Mouse (Mus musculus) ovary, postnatal 14 days (tissue): ENCODE measurements around the gene Acsl5.
A peak's percentile ranks its signal among the peaks of the same experiment; 100 is the strongest.

Experiments
- DNase-seq: peaks from one replicate; pipeline ENCODE4 v3.0.0; 2022; ENCODE audit warnings: low spot score

Acsl5 gene

GRCm38 (mm10) chr19:55251383-55252124, at the start of gene Acsl5:
TSS of gene Acsl5 (plus strand) at chr19:55251938.
- no peak for DNase-seq

- DNase-seq, result peak; percentile 43
Observed at GRCm38 (mm10) chr19:55206482-55207138, 45.1 kb upstream of the Acsl5 start.

- DNase-seq, result no peak
Observed at GRCm38 (mm10) chr19:55207205-55207604, 44.5 kb upstream of the Acsl5 start.

GRCm38 (mm10) chr19:55207746-55208538, 43.8 kb upstream of the Acsl5 start:
- DNase-seq, result no peak

GRCm38 (mm10) chr19:55208654-55209053, 43.1 kb upstream of the Acsl5 start:
- no peak for DNase-seq

- DNase-seq, result no peak
Observed at GRCm38 (mm10) chr19:55209084-55209483, 42.7 kb upstream of the Acsl5 start.

- no peak for DNase-seq
Observed at GRCm38 (mm10) chr19:55211698-55212097, 40.0 kb upstream of the Acsl5 start.

DNA sequence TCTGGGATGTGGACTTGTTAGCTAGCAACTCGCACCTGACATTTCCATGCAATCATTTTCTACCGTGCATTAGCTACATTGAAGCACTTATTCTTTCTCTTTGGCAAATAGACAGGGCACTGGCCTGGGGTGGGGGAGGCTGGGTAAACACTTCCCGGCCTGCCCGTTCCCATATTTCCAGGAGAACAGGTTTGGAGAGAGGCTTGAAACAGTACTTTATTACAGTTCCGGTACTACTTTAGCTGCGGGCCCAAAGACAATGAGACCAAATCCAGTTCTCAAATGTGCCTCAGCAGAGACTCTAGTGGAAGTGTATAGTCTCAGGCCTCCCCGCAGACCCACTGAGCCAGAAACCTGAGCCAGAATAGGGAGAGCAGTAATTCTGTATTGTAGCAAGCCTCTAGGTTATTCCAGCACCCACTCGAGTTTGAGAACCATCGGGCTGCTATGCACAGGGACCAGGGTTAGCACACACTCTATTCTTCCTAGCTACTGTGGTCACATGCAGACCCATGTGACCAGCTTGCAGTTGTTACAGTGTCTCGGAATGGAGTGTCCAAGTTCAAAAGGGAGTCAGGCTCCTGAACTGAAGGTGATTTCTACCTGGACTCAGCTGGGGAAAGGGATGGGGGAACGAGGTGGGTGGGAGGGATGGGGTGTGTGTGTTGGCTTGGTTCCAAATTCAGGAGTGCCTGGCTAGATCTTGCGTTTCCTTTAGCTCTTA, 38.0 kb upstream of the Acsl5 start:
- no peak for DNase-seq

- no peak for DNase-seq
Observed at GRCm38 (mm10) chr19:55216876-55217275, 34.9 kb upstream of the Acsl5 start.

- peak; percentile 31 for DNase-seq
Observed at GRCm38 (mm10) chr19:55217365-55217764, 34.4 kb upstream of the Acsl5 start.

- peak; percentile 87 for DNase-seq
Observed at GRCm38 (mm10) chr19:55218192-55218739, 33.5 kb upstream of the Acsl5 start.

DNA sequence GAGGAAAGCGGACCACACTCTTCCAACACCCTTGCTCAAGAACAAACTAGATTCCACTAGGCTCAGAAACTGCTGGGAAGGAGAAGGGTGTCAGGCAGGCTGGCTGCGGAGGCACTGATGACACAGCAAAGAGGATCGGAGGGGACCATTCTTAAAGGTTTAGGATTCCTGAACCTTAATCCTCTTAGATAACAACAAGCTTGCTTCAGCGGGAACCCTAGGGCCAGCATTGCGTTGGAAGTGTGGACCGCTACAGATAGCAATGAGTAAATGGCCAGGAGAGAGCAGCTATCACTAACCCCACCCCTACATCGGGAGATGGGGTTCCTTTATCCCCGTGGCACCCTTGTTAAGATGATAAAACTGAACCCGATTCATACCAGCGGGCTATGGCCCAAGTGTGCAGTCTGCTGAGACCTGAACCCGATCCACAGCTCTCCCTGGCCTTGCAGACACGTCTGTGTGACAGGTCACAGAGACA, 33.0 kb upstream of the Acsl5 start:
- DNase-seq, result no peak

DNA sequence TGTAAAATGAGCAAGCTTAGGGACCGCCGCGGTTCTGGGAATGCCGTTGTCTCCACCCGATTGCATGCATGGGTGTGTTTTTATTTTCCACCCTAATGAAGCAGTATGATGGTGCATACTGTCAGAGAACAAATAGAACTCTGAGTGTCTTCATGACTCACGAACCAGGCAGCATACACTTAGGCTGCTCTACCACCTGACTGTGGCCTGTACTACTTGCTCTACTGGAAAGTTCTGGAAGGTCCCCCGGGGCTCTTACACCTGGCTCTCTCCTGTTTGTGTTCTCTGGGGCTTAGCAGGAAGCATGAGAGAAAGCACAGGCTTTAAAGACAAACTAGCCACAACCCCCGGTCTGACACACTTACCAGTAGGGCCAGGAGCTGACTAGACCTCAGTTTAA, 32.4 kb upstream of the Acsl5 start:
- no peak for DNase-seq

DNA sequence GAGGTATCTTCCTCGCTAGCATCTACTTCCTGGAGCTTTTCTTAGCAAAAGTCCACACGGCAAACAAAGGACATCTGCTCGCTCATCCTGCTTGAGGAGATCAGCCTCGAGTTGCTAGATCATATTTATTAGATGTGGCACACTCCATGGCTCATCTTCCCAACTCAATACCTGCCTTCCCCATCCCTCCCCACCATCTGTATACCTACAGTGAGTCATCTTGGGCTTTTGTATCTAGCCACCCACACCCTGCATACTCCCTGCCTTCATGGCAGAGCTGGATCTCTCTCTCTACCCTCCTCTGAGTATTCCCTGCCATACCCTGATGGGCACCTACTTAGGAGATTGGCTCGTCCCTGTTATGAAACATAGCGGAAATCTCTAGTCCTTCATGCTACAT, 30.5 kb upstream of the Acsl5 start:
- DNase-seq, result no peak

- no peak for DNase-seq
Observed at GRCm38 (mm10) chr19:55222268-55222667, 29.5 kb upstream of the Acsl5 start.

DNA sequence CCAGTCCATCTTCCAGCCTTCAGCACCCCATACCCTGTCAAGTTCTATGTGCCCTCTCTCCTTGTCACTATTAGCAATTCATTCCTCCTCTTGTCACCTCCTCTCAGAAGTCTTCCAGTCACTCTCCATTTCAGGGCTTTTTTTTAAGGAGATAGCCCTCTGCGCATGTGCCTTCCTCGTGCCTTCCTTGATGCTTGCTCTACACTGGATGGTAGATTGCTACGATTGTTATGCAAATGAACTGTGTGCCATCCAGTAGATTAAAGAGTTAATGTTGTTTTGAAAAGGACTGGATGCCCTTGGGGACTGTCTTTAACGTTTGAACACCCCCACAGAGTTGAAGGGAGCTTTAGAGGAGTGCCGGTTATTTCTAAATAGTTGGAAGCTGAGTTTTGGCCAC, 25.1 kb upstream of the Acsl5 start:
- no peak for DNase-seq

- no peak for DNase-seq
Observed at GRCm38 (mm10) chr19:55227135-55227534, 24.6 kb upstream of the Acsl5 start.

GRCm38 (mm10) chr19:55231081-55231480, 20.7 kb upstream of the Acsl5 start:
- no peak for DNase-seq

DNA sequence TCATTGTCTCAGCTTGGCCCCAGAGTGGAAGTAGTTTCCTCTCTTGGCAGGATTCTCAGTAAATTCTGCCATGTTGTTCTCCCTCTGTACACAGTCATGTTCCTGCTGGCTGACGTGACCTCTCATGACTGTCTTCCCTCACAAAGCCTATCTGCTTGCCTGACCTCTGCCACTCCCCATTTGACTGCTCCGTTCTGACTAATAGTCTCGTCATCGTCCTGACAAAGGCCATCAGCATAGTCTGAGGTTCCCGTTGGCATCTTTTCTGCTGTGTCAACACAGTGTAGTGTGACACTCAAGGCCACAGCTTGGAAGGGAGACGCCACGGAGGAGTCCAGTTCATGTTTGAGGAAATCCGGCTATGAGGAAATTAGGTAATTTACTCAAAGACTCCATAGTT, 19.6 kb upstream of the Acsl5 start:
- no peak for DNase-seq

- DNase-seq, result peak; percentile 38
Observed at GRCm38 (mm10) chr19:55236026-55236425, 15.7 kb upstream of the Acsl5 start.

DNA sequence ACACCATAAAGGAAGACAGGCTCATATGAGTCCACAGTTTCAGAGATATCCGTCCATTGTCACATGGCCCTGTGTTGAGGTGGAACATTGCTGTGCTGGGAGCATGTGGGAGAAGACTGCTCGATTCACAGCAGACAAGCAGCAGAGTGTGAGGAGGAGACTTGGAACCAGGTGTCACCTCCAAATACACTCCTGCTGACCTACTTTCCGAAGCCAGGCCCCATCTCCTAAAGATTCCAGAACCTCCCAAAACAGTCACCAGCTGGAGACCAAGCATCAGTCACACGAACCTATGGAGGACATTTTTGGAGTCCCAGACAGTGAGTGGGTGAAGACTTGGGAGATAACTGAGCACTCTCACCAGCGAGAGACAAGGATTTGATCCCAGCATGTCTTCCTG, 15.2 kb upstream of the Acsl5 start:
- no peak for DNase-seq
